ENCODE assay signal across 8 mouse cellular contexts in the genomic region with DNA sequence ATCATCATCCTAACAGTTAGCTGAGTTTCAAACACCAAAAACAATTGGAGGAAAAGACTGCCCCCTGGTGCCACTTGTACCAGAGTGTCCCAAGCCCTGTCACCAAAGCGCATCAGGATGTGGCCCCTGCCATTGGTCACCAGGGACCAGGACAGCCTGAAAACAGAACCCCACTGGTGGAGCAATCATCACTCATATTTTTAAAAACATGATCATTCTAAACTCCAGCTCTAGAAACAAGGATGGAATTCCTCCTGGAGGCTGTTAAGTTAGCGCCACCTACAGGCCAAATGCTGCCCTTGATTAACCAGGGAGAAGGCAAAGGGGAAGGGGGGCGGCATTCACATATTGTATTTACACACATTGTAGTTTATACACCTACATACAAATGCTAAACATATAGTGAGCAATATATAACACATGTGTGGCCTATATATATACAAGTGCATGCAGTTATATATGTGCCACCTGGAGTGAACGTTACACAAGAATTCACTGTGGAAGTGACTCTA. TPM values are rescaled to one million over a fixed set of nuclear protein-coding genes. Genes with fewer than 3 reads are reported as not detected.
A peak's percentile ranks its signal among the peaks of the same experiment; 100 is the strongest.
DNase-seq lines count a peak whose midpoint lies in the region; ATAC-seq and TF ChIP-seq lines count a peak whose summit lies in the region.

No protein-coding gene starts in this region.

- H3K4me3 ChIP-seq in liver, embryonic 12.5 days, result no peak overlapping the region
- H3K4me3 ChIP-seq in bone marrow, adult 2 months (replicated peaks; ENCODE audit: control insufficient read depth, low read depth, low read length), result no peak overlapping the region
- no peak overlapping the region for H3K4me3 ChIP-seq in intestine, embryonic 15.5 days (replicated peaks)
- H3K4me3 ChIP-seq in limb, embryonic 10.5 days, result no peak overlapping the region
- H3K4me3 ChIP-seq in midbrain, embryonic 16.5 days (ENCODE audit: low read depth, low read length), result no peak overlapping the region

- ATAC-seq in liver, embryonic 12.5 days, result no peak
- peak; percentile 56; the same call in 1 of the 2 replicates for ATAC-seq in erythroblast, adult 5-6 weeks (replicated peaks; ENCODE audit: low FRiP score, poor library complexity, severe bottlenecking)
- 0 out of 2 replicates have a peak, but pooled peaks have one; percentile 5 for ATAC-seq in intestine, embryonic 15.5 days
- ATAC-seq in midbrain, embryonic 16.5 days, result peak; percentile 34

- WGBS in liver, embryonic 12.5 days (ENCODE audit: insufficient replicate concordance), result 27% methylated on average over 4 of the region's 4 CpGs
- WGBS in bone marrow, adult 2 months, result 24% methylated on average over 4 of the region's 4 CpGs
- 25% methylated on average over 4 of the region's 4 CpGs for WGBS in intestine, embryonic 15.5 days
- WGBS in limb, embryonic 10.5 days, result 38% methylated on average over 4 of the region's 4 CpGs
- 28% methylated on average over 4 of the region's 4 CpGs for WGBS in midbrain, embryonic 16.5 days

- no peak overlapping the region for H3K27ac ChIP-seq in liver, embryonic 12.5 days
- H3K27ac ChIP-seq in bone marrow, adult 2 months (ENCODE audit: control insufficient read depth, insufficient read depth, low read depth, low read length, poor library complexity), result no peak overlapping the region
- no peak overlapping the region for H3K27ac ChIP-seq in intestine, embryonic 15.5 days
- H3K27ac ChIP-seq in limb, embryonic 10.5 days, result no peak overlapping the region
- no peak overlapping the region for H3K27ac ChIP-seq in midbrain, embryonic 16.5 days (ENCODE audit: low read length)

- TF ChIP-seq CTCF in bone marrow, adult 2 months (IDR thresholded peaks at IDR 0.05; ENCODE audit: control insufficient read depth, insufficient read depth, low read length), result peak; percentile 60; the same call in 1 of the 2 replicates

- H3K4me1 ChIP-seq in liver, embryonic 12.5 days, result peaks cover 16% of the 10 kb centered on the region
- H3K4me1 ChIP-seq in bone marrow, adult 2 months (ENCODE audit: control insufficient read depth, insufficient read depth, low read length), result peaks cover 5% of the 10 kb centered on the region
- H3K4me1 ChIP-seq in intestine, embryonic 15.5 days (replicated peaks), result peaks cover 4% of the 10 kb centered on the region
- H3K4me1 ChIP-seq in limb, embryonic 10.5 days, result peaks cover 10% of the 10 kb centered on the region
- peaks cover 10% of the 10 kb centered on the region; the same call in 1 of the 2 replicates for H3K4me1 ChIP-seq in midbrain, embryonic 16.5 days (ENCODE audit: control insufficient read depth, insufficient read depth, low read length)

- no peak overlapping the region for H3K4me2 ChIP-seq in liver, embryonic 12.5 days
- no peak overlapping the region for H3K4me2 ChIP-seq in intestine, embryonic 15.5 days (replicated peaks)
- no peak overlapping the region for H3K4me2 ChIP-seq in midbrain, embryonic 16.5 days (ENCODE audit: low read length)

- DNase-seq in liver, result peak; percentile 59
- DNase-seq in limb, embryonic 10.5 days (ENCODE audit: low spot score), result peak; percentile 70
- DNase-seq in spleen, postnatal 14 days (ENCODE audit: low spot score in 2 of 2), result peak; percentile 11 to 50

- H3K9me3 ChIP-seq in liver, embryonic 12.5 days (replicated peaks), result no peaks in the 10 kb centered on the region
- no peaks in the 10 kb centered on the region for H3K9me3 ChIP-seq in intestine, embryonic 15.5 days
- H3K9me3 ChIP-seq in limb, embryonic 10.5 days (replicated peaks), result no peaks in the 10 kb centered on the region
- H3K9me3 ChIP-seq in midbrain, embryonic 16.5 days (replicated peaks; ENCODE audit: control insufficient read depth, low read length, poor library complexity, severe bottlenecking), result no peaks in the 10 kb centered on the region

- no peak for TF ChIP-seq POLR2A in bone marrow, adult 2 months (IDR thresholded peaks at IDR 0.05; ENCODE audit: borderline replicate concordance, control insufficient read depth, low read depth, low read length)

- no peak overlapping the region for H3K9ac ChIP-seq in liver, embryonic 12.5 days
- no peak overlapping the region for H3K9ac ChIP-seq in intestine, embryonic 15.5 days
- no peak overlapping the region for H3K9ac ChIP-seq in midbrain, embryonic 16.5 days (ENCODE audit: low read depth, low read length)

- H3K36me3 ChIP-seq in liver, embryonic 12.5 days, result no peaks in the 10 kb centered on the region
- no peaks in the 10 kb centered on the region for H3K36me3 ChIP-seq in intestine, embryonic 15.5 days
- no peaks in the 10 kb centered on the region for H3K36me3 ChIP-seq in limb, embryonic 10.5 days
- no peaks in the 10 kb centered on the region for H3K36me3 ChIP-seq in midbrain, embryonic 16.5 days (ENCODE audit: control insufficient read depth, insufficient read depth, low read length)

- H3K27me3 ChIP-seq in liver, embryonic 12.5 days (replicated peaks), result peaks cover 43% of the 10 kb centered on the region
- no peaks in the 10 kb centered on the region; the same call in 1 of the 2 replicates for H3K27me3 ChIP-seq in intestine, embryonic 15.5 days (replicated peaks)
- peaks cover 78% of the 10 kb centered on the region for H3K27me3 ChIP-seq in limb, embryonic 10.5 days (ENCODE audit: low read depth, poor library complexity, severe bottlenecking)
- H3K27me3 ChIP-seq in midbrain, embryonic 16.5 days (ENCODE audit: control insufficient read depth, insufficient read depth, low read depth, low read length), result peaks cover 17% of the 10 kb centered on the region

RNA-seq across cellular contexts. Expression of a gene that starts 1.9 kb away (rescaled TPM):
- polyA plus RNA-seq in liver, embryonic 12.5 days (2016; fragmentation: Nextera tagmentation; extraction: Ambion mirVana), result 0.12 and 0.30 TPM in 2 replicates
- 0.90 TPM in 1 of 2 replicates, not detected in the other for polyA plus RNA-seq in bone marrow, adult 2 months (2011; ENCODE audit: insufficient read depth, insufficient read length, low replicate concordance, missing spikeins)
- not detected in 2 replicates for total RNA-seq in erythroblast, adult 5-6 weeks (2015; ENCODE audit: low replicate concordance)
- total RNA-seq in erythroblast, adult 5-6 weeks (2017; ENCODE audit: low replicate concordance), result not detected in 2 replicates
- polyA plus RNA-seq in intestine, embryonic 15.5 days (2015; fragmentation: Nextera tagmentation; extraction: Ambion mirVana), result 0.25 and 0.54 TPM in 2 replicates
- 0.29 and 0.44 TPM in 2 replicates for polyA plus RNA-seq in limb, embryonic 10.5 days (2016; fragmentation: Nextera tagmentation; extraction: Ambion mirVana)
- polyA plus RNA-seq in midbrain, embryonic 16.5 days (2015; fragmentation: Nextera tagmentation; extraction: Ambion mirVana), result 1.2 and 1.5 TPM in 2 replicates

RNA-seq across cellular contexts. Expression of a gene that starts 7.1 kb away (rescaled TPM):
- 7.9 and 8.4 TPM in 2 replicates for polyA plus RNA-seq in liver, embryonic 12.5 days (2016; fragmentation: Nextera tagmentation; extraction: Ambion mirVana)
- polyA plus RNA-seq in bone marrow, adult 2 months (2011; ENCODE audit: insufficient read depth, insufficient read length, low replicate concordance, missing spikeins), result 7.4 and 18.1 TPM in 2 replicates
- total RNA-seq in erythroblast, adult 5-6 weeks (2015; ENCODE audit: low replicate concordance), result 3.3 and 7.1 TPM in 2 replicates
- total RNA-seq in erythroblast, adult 5-6 weeks (2017; ENCODE audit: low replicate concordance), result 9.1 and 14.6 TPM in 2 replicates
- 9.1 and 9.6 TPM in 2 replicates for polyA plus RNA-seq in intestine, embryonic 15.5 days (2015; fragmentation: Nextera tagmentation; extraction: Ambion mirVana)
- polyA plus RNA-seq in limb, embryonic 10.5 days (2016; fragmentation: Nextera tagmentation; extraction: Ambion mirVana), result 10.3 and 12.5 TPM in 2 replicates
- polyA plus RNA-seq in midbrain, embryonic 16.5 days (2015; fragmentation: Nextera tagmentation; extraction: Ambion mirVana), result 7.3 and 7.7 TPM in 2 replicates
